Mouse (Mus musculus) c-Kit-positive CD71-negative TER-119-negative erythroid progenitor cells, embryonic 14.5 days (primary cell): ENCODE measurements around the gene Gh.

Experiments used
- DNase-seq: peaks from one replicate; pipeline ENCODE4 v3.0.0-alpha.2; 2013; ENCODE audit warnings: low read depth

Gh gene

GRCm38 (mm10) chr11:106308162-106308561 is 6.5 kb upstream of the Gh start:
- no peak for DNase-seq

- no peak for DNase-seq
Observed at GRCm38 (mm10) chr11:106307432-106307831, 5.8 kb upstream of the Gh start.

- DNase-seq: no peak
Observed at GRCm38 (mm10) chr11:106306758-106307157, 5.1 kb upstream of the Gh start.

DNA sequence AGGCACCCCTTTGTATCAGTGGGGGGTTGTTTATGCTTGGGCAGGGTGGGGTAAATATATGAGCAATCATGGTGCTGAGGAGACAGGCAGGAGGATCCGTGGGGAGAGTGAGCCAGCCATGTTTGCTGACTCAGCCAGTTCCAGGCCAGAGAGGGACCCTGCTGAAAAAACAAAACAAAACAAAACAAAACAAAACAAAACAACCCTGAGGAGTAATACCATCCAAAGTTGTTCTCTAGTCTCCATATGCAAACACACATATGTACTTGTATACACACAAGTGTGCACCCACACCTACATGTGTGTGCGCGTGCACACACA is 4.4 kb upstream of the Gh start:
- no peak for DNase-seq

GRCm38 (mm10) chr11:106305348-106306064 is 3.8 kb upstream of the Gh start:
- no peak for DNase-seq

GRCm38 (mm10) chr11:106302634-106303033 is 969 bp upstream of the Gh start:
- peak; percentile 66 for DNase-seq

DNA sequence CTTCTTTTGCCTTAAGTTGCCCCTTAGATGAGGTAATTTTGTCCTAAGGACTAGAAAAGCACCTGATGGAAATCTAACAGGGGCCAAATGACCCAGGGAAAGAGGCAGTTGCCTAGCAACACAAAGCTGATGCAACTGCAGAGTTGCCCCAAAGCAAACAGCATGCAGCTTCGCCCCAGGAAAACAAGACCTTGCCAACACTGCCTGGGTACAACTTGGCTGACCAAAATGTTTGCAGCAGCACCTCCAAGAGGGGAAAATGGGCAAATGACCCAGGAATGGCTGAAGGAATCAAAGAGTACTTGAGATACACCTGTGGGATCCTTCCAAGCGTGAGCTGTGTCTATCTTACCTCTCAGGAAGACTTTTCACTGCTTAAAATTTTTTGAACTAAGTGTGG is 9.8 kb downstream of the Gh start:
- no peak for DNase-seq

DNA sequence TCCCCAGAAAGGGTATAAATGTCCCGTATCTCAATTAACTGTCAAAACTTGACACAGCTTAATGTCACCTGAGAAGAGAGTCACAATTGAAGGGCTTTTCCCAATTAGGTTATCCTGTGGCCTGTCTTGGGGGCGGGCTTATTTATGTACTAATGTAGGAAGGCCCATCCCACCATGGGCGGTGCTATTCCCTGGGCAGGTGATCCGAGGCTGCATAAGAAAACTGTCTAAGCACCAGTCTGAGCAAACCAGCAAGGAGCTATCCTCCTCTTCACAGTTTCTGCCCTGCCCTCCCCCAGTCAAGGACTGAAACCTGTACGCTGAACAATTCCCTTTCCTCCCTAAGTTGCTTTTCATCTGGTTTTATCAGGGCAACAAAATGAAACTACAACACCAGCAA is 11.3 kb downstream of the Gh start:
- DNase-seq: no peak

- DNase-seq: no peak
Observed at GRCm38 (mm10) chr11:106289369-106289768, 12.3 kb downstream of the Gh start.

DNA sequence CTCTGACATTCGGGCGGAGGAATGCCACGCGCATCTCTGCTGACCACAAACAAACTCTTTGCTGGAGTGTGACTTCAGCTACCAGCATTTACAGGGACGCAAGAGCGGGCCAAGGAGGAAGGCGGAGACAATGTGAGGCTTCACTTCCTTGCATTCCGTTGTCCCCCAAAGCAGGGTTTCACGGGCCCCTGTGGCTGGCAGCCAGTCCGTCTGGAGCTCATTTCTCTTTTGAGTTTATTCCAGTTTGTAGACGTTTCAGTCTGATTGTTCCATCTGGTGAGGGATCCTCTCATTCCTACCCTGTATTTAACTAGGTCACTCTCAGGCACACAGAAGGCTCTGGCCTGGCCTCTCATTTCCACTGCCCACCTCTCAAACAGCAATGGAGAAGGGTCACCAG is 14.7 kb downstream of the Gh start:
- no peak for DNase-seq

GRCm38 (mm10) chr11:106286206-106286605 is 15.5 kb downstream of the Gh start:
- DNase-seq: no peak

- DNase-seq: no peak
Observed at GRCm38 (mm10) chr11:106284126-106284525, 17.5 kb downstream of the Gh start.

DNA sequence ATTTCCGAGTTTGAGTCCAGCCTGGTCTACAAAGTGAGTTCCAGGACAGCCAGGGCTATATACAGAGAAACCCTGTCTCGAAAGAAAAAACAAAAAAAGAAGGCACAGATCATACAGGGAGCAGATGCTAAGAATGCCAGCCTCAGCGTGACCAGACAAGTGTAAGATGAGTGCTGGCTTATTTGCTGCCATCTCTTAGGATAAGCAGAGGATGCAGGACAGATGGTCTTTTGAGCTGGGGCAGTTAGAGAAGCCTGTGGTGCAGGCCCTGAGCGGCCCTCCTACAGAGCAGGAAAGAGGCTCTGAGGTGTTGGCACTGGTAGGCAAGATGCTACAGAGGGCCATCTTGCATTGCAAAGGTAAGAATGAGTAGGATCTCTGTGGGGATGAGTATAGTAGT is 18.3 kb downstream of the Gh start:
- no peak for DNase-seq

DNA sequence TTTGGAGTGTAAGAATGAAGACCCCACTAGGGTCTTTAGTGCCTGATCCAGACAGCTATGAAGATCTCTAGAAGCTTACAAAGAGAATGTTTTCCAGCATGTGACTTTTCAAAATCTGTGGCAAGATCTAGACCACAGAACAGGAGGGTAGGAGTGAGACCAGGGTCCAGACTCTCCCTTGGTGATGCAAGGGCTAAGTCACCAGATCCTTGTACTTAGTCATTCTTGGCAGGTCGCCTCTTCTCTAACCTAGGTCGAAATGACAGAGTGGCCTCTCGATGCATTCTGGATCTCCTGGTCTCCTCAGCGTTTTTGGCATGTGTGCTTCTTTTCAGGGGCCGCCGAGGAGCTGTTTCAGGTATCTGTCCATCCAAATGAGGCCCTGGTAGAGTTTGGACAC is 19.2 kb downstream of the Gh start:
- no peak for DNase-seq

- peak; percentile 94 for DNase-seq
Observed at GRCm38 (mm10) chr11:106276454-106276853, 25.2 kb downstream of the Gh start, which contains the start of gene Tcam1. Tcam1 (plus strand) TSS chr11:106276672.

- no peak for DNase-seq
Observed at GRCm38 (mm10) chr11:106274971-106275411, 26.7 kb downstream of the Gh start.

GRCm38 (mm10) chr11:106274374-106274773 is 27.3 kb downstream of the Gh start:
- no peak for DNase-seq

DNA sequence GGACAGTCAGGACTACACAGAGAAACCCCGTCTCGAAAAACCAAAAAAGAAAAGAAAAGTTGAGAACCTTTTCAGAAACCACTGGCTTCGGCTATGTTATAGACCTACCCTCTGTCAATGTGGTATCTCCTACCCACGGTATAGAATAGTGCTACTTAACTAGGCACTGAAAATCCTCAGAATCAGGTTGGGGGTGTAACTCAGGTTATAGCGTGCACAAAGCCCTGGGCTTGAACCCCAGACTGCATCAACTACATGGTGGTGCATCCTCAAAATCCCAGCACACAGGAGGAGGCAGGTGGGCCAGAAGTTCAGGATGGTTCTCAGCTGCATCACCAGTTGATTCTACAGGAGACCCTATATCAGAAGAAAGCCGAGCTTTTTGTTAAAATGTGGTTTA is 27.9 kb downstream of the Gh start:
- DNase-seq: no peak

DNA sequence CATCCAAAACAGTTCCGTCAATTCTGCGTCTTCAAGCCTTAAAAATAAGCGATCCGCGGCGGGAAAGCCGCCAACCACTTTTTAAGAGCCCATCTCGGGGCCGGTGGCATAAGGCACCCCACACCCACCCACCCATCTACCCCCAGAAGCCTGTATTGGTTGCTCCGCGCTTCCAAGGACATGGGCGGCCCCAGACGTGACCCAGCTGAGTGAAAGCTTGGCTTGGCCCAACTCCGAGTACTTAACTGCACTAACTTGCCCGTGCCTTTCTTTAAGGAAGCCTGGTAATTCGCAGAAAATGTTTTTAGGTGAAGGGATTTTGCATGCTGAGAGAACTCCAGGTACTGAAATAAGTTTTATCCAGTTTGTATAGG is 28.4 kb downstream of the Gh start:
- no peak for DNase-seq

- DNase-seq: peak; percentile 97
Observed at GRCm38 (mm10) chr11:106272644-106273310, 28.9 kb downstream of the Gh start, which contains the start of gene Smarcd2. Smarcd2 (minus strand) TSS chr11:106272972.

- DNase-seq: no peak
Observed at GRCm38 (mm10) chr11:106271794-106272643, 29.6 kb downstream of the Gh start.

GRCm38 (mm10) chr11:106271131-106271793 is 30.4 kb downstream of the Gh start:
- no peak for DNase-seq
